Mouse (Mus musculus) frontal cortex, postnatal 36 days (tissue): ENCODE data around the gene Rnf144a.
A peak's percentile ranks its signal among the peaks of the same experiment; 100 is the strongest.
"Not testable (repeated sequence)": the region's sequence is repeated elsewhere in the genome, so short reads cannot be mapped to it uniquely, and the experiment has no call there.

Experiments used
- DNase-seq, 2 experiments: peaks; one replicate each; pipeline ENCODE4 v3.0.0; 2022; ENCODE audit warnings: low spot score in 2 of 2

Gene Rnf144a

DNA sequence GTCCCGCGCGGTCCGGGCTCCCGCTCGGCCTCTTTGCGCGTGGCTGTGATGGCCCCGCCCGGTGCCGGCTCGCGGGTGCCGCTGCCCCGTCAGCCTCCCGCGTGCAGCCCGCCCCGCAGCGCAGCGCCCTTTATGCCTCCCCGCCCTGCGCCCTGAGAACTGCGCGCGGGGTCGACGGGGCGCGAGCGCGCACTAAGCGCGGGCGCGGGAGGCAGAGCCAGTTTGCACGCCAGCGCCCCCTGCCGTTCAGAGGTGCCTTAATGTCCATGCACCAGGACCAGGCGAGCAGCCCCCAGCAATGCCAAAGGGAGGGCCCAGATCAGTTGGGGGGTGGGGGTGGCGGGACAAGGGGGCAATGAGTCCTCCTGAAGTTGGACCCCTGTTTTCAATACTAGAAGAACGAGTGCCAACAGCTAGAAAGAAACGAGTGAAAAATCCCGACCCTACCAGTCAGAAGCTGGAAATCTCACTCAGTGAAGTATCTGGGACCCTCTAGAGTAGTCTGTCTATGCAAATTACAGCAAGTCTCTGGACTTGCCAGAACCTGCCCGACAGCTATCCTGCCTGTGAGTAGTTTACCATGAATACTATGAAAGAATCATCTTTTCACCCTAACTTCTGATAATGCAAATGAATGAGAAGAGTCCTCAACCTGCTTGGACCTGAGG lies at the start of gene Rnf144a:
Rnf144a (minus strand) TSS at position 151 of the 668 bp plus-strand sequence.
- peak; percentile 91 to 93 for DNase-seq

DNA sequence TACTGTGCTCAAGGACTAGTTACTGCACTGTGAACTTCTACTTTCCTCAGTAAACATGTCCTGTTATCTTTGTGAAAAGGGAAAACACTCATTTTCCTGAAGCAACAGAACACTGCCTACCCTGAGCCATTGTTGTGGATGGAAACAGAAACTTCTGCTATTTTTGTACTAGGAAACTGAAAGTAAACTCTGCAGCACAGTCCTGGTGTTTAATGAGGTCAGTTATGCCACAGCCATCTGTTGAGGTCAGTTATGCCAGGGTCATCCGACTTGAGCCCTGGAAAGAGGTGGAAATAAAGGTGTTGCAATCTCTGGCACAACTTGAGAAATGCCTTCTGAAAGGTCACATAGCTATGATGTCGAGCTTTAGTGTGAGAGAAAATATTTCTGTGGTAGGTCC lies 45.0 kb upstream of the Rnf144a start:
- no peak for DNase-seq

DNA sequence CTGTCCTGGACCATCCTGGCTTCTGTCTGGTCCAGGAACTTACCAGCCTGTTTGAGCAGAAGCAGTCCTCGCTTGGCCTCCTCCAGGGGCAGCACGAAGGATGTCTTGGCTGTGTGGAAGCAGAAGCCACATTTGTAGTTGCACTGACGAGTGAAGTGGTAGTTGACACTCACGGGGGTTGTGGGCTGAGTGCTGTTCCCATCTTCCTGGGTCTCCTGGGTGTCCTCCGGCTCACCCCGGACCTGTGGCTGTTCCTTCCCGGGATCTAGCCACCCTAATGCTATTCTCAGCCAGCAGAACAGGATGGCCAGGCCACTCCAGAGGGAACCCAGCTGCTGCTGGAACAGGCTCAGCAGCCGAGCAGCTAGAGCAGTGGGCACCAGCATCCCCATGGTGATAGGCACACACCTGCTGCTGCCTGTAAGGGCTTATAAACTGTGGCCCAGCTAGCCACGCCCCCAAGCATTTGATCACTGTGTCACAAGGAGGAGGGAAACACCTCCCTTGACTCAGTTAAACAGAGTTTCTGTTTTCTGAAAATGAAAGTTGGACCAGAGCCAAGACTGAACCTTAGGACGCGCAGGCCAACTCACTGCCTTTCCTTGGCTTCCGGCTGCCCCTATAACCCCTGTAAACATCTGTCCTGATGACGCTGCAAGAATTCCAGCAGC lies 41.1 kb upstream of the Rnf144a start, which contains the start of gene Rsad2:
Rsad2 (minus strand) TSS at position 425 of the 671 bp plus-strand sequence.
- peak; percentile 4 to 7 for DNase-seq

- no peak for DNase-seq
Measured at GRCm38 (mm10) chr12:26454682-26455081, 39.6 kb upstream of the Rnf144a start.

- DNase-seq: no peak
Measured at GRCm38 (mm10) chr12:26452951-26453350, 37.9 kb upstream of the Rnf144a start.

DNA sequence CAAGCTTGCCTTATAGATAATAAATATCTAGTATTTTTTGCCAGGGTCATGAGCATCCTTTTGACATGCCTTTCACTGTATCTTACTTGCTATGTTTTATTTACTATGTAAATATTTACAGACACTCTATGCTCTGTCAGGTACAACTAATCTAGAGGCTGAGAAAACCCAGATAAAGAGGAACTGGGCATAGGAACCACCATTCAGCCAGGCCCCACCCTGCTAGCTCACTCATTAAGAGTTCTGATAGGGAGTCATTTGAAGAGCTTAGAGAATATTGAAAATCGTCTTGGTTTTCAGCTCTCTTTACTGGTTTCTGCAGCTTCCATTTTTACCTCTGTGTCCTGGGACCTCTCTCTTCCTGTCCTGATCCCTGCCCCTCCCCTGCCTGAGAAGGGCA lies 36.1 kb upstream of the Rnf144a start:
- DNase-seq: no peak

DNA sequence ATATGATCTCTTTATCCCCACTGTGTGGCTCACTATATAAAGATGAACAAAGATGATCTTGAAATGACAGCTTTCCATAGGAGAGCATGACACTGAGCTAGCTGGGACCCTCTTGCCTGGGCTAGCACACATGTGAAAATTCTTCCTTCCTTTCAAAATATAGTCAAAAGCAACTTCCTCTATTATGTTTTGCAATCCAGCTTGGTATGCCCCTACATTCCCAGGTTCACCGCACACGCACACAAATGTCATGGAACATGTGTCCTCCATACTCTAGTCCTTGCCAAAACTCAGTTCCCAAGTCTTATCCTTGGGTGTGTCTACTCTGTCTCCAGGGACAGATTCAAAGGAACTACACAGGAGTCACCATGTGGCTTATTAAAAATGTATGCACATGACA lies 34.4 kb upstream of the Rnf144a start:
- DNase-seq: no peak

- DNase-seq: no peak
Measured at GRCm38 (mm10) chr12:26446377-26447045, 31.5 kb upstream of the Rnf144a start.

GRCm38 (mm10) chr12:26444511-26444910 lies 29.5 kb upstream of the Rnf144a start:
- no peak for DNase-seq

DNA sequence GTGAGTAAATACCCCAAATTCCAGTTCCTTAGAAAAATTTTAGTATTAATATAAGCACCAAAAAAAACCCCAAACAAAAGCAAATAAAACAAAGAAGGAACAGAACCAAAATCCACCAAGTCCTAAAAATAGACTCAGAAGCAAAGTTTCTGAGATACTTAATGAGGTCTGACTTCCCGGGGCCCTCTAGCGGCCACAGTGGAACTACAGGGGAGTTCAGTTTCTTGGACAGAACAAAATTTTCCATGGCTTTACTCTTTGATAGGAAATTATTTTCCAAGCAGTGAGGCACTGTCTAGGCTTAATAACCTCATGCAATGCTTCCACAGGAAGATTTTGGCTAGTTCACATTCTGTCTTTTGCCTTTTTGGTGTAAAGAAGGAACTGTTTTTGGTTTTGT lies 29.0 kb upstream of the Rnf144a start:
- DNase-seq: peak; percentile 70 to 81

- no peak for DNase-seq
Measured at GRCm38 (mm10) chr12:26439366-26439765, 24.3 kb upstream of the Rnf144a start.

- DNase-seq: no peak
Measured at GRCm38 (mm10) chr12:26437950-26438349, 22.9 kb upstream of the Rnf144a start.

GRCm38 (mm10) chr12:26436334-26436733 lies 21.3 kb upstream of the Rnf144a start:
- DNase-seq: no peak

DNA sequence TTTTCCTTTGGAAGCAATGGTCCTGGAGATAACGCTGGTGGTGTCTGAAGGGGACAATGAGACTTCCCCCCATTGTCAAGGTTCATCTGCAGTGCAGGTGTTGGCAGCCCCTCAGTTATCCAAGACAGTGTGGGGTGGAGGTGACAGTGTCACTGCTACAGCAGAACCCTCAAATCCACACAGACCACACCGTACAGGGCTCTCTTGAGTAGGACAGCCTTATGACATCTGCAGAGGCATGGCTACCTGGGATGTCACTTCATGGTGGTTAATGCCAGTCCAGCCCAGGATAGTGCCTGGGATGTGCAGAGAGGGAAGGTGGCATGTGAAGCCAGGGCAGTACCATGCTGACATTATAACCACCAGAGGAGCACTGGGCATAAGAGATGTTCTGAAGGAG lies 13.7 kb upstream of the Rnf144a start:
- DNase-seq: not testable (repeated sequence)

- no peak for DNase-seq
Measured at GRCm38 (mm10) chr12:26424841-26425240, 9.8 kb upstream of the Rnf144a start.

GRCm38 (mm10) chr12:26418322-26418721 lies 3.3 kb upstream of the Rnf144a start:
- no peak for DNase-seq

DNA sequence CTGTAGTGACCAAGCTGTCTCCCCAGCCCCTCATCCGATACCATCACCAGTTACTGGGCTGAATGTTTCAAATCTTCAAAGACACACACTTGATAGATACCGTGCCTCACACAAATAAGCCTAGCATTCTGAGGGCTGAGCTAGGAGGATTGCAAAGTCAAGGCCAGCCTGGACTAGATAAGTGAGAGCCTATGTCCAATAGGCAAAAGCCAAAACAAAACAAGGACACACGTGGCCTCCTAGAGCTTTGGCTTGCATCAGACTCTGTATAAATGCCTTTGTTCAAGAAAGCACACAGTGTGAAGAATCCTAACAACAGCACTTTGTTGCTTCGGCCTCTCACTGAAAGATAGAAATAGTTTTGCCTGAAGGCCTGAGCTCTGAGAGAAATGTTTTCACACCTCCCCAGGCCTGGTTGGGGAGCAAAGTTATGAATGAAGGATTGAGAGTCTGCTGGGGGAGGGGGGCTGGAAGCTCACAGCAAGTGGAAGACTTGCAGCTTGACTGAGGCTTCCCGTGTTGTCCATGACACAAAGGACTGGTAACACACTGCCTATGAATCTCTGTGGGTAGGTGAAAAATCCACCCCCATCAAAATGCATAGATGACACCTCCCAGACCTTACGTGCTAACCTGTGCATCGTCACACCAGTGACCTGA lies 1.7 kb upstream of the Rnf144a start:
- DNase-seq: no peak

GRCm38 (mm10) chr12:26414451-26415103 lies 477 bp downstream of the Rnf144a start:
- DNase-seq: no peak

GRCm38 (mm10) chr12:26413961-26414411 lies 1.1 kb downstream of the Rnf144a start:
- DNase-seq: no peak

- no peak for DNase-seq
Measured at GRCm38 (mm10) chr12:26412802-26413201, 2.3 kb downstream of the Rnf144a start.

DNA sequence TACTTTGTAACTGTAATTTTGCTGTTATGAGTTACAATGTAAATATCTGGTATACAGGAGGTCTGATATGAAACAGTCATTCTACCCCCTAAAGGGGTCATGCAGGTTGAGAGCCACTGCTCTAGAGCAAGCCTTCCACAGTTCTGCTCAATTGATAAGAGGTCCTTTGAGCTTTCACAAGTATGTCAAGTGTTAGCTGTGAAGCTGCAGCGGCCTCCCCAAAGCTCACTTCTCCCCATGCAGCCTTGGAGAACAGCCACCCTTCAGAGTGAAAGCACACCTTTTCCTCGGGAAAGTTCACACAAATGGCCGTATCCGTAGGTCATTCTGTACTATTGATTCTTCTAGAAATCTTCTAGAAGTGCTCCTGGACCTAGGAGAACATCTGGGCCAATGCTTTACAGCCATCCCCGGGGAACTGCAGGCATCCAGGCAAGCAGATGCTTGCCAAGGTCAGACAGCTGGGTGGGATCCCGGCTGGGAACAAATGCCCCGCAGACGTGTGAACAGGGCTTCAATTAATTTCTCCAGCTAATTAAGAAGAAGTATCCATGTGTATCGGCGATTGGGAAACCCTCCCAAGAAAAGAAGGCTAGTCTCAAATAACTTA lies 3.1 kb downstream of the Rnf144a start:
- no peak for DNase-seq
